ENCODE assay signal across 7 mouse cellular contexts in the genomic region with DNA sequence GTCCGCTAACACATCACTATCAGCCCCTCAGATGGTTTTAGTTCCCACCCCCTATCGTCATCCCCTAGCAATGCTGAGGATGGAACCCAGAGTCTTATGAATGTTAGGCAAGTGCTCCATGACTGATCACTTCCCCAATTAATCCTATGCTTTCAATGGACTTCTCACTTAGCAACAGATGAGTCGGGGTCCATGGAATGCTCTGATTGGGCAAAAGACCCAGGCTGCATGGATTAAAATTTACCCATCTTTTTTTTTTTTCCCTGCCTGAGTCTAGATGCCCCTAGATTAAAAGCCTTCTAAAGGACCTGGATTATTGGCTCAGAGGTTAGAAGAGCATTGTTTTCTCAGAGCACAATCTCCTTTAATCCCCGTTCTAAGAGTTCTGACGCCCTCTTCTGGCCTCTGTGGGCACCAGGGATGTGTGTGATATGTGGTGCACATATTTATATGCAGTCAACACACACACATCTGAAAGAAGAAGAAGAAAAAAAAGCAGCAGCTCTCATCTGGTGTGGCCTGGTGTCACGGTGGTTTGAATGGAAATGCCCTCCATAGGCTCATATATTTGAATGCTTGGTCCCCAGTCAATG. TPM values are rescaled to one million over a fixed set of nuclear protein-coding genes. Genes with fewer than 3 reads are reported as not detected.
A peak's percentile ranks its signal among the peaks of the same experiment; 100 is the strongest.
DNase-seq lines count a peak whose midpoint lies in the region; ATAC-seq and TF ChIP-seq lines count a peak whose summit lies in the region.

No protein-coding gene starts in this region.

- H3K4me1 ChIP-seq in kidney, adult 2 months (ENCODE audit: control insufficient read depth, insufficient read depth, low read length): peaks cover 8% of the 10 kb centered on the region; the same call in 1 of the 2 replicates
- peaks cover 5% of the 10 kb centered on the region for H3K4me1 ChIP-seq in kidney, embryonic 16.5 days (ENCODE audit: insufficient read depth, low read length)
- no peaks in the 10 kb centered on the region for H3K4me1 ChIP-seq in lung, embryonic 16.5 days (replicated peaks; ENCODE audit: control insufficient read depth, insufficient read depth, low read length)

- no peaks in the 10 kb centered on the region for H3K27me3 ChIP-seq in kidney, adult 2 months (replicated peaks; ENCODE audit: control insufficient read depth, insufficient read depth, low read length)
- no peaks in the 10 kb centered on the region for H3K27me3 ChIP-seq in kidney, embryonic 16.5 days (ENCODE audit: insufficient read depth, low read length)
- H3K27me3 ChIP-seq in lung, embryonic 16.5 days (ENCODE audit: control insufficient read depth, insufficient read depth, low read depth, low read length): no peaks in the 10 kb centered on the region

- H3K36me3 ChIP-seq in kidney, adult 2 months (ENCODE audit: control insufficient read depth, insufficient read depth, low read length): no peaks in the 10 kb centered on the region
- no peaks in the 10 kb centered on the region for H3K36me3 ChIP-seq in kidney, embryonic 16.5 days (ENCODE audit: insufficient read depth, low read length)
- H3K36me3 ChIP-seq in lung, embryonic 16.5 days (ENCODE audit: control insufficient read depth, insufficient read depth, low read length): peaks cover 4% of the 10 kb centered on the region

- no peak for TF ChIP-seq POLR2A in kidney, adult 2 months (IDR thresholded peaks at IDR 0.05; ENCODE audit: low read depth, low read length)

- no peak overlapping the region for H3K4me2 ChIP-seq in kidney, embryonic 16.5 days (replicated peaks; ENCODE audit: low read depth, low read length)
- no peak overlapping the region for H3K4me2 ChIP-seq in lung, embryonic 16.5 days (ENCODE audit: low read depth, low read length)

- WGBS in kidney, adult 2 months: 63% methylated on average over 6 of the region's 6 CpGs
- 63% methylated on average over 6 of the region's 6 CpGs for WGBS in kidney, embryonic 16.5 days
- 48% methylated on average over 6 of the region's 6 CpGs for WGBS in lung, embryonic 16.5 days

- H3K4me3 ChIP-seq in kidney, adult 2 months (ENCODE audit: insufficient read depth, low read depth, low read length): no peak overlapping the region
- no peak overlapping the region for H3K4me3 ChIP-seq in kidney, embryonic 16.5 days (ENCODE audit: low read length)
- no peak overlapping the region for H3K4me3 ChIP-seq in lung, embryonic 16.5 days (ENCODE audit: low read length)

- no peaks in the 10 kb centered on the region for H3K9me3 ChIP-seq in kidney, embryonic 16.5 days (ENCODE audit: low read length)
- 0 out of 2 replicates have a peak, but pooled peaks cover 4% of the 10 kb centered on the region for H3K9me3 ChIP-seq in lung, embryonic 16.5 days (ENCODE audit: control insufficient read depth, low read length)

- peak; percentile 60 for DNase-seq in kidney, adult 2 months
- DNase-seq in MN1 (ENCODE audit: low spot score): peak; percentile 77
- no peak for DNase-seq in gastrocnemius, postnatal 36 days
- no peak for DNase-seq in yolk sac, embryonic 10.5 days (ENCODE audit: low spot score)

- intact Hi-C loops in gastrocnemius, postnatal 36 days (cut with DNase I): loop anchor here (10.0 kb wide), 1 partner anchor 535 kb away; no protein-coding TSS in a partner anchor

- H3K27ac ChIP-seq in kidney, adult 2 months (ENCODE audit: insufficient read depth, low read depth, low read length): no peak overlapping the region
- no peak overlapping the region for H3K27ac ChIP-seq in kidney, embryonic 16.5 days (ENCODE audit: low read length)
- H3K27ac ChIP-seq in lung, embryonic 16.5 days (ENCODE audit: low read length): no peak overlapping the region

- H3K9ac ChIP-seq in kidney, embryonic 16.5 days (replicated peaks; ENCODE audit: low read length): no peak overlapping the region
- H3K9ac ChIP-seq in lung, embryonic 16.5 days (ENCODE audit: low read length): no peak overlapping the region

- ATAC-seq in kidney, embryonic 16.5 days (ENCODE audit: low FRiP score, low TSS enrichment): no peak
- peak; percentile 24 for ATAC-seq in CD4-positive, CD25-positive, alpha-beta regulatory T cell, adult 4 months
- peak; percentile 27; the same call in 1 of the 2 replicates for ATAC-seq in lung, embryonic 16.5 days (ENCODE audit: low read depth)

- peak; percentile 37; the same call in 1 of the 2 replicates for TF ChIP-seq CTCF in kidney, adult 2 months (conservative IDR thresholded peaks at IDR 0.05; ENCODE audit: insufficient read depth, insufficient read length, low read depth, low read length)

RNA-seq across cellular contexts. Expression of gene Sar1b, which starts 46.2 kb away (rescaled TPM):
- 47.1 and 62.2 TPM in 2 replicates for polyA plus RNA-seq in kidney, adult 2 months (2012; rRNA removed)
- 109 and 113 TPM in 2 replicates for polyA plus RNA-seq in kidney, embryonic 16.5 days (2015; fragmentation: Nextera tagmentation; extraction: Ambion mirVana)
- polyA plus RNA-seq in CD4-positive, CD25-positive, alpha-beta regulatory T cell, adult 4 months (2017; shearing (Covaris generic)): 100 to 1,000 TPM; 128 to 129 TPM
- polyA plus RNA-seq in lung, embryonic 16.5 days (2015; fragmentation: Nextera tagmentation; extraction: Ambion mirVana): 110 TPM in 2 replicates
- total RNA-seq in gastrocnemius, postnatal 36 days (2021): 100 to 1,000 TPM; 428 to 446 TPM

RNA-seq across cellular contexts. Expression of gene Sec24a, which starts 46.3 kb away (rescaled TPM):
- polyA plus RNA-seq in kidney, adult 2 months (2012; rRNA removed): 14.7 and 14.8 TPM in 2 replicates
- 11.7 and 15.7 TPM in 2 replicates for polyA plus RNA-seq in kidney, embryonic 16.5 days (2015; fragmentation: Nextera tagmentation; extraction: Ambion mirVana)
- 10 to 100 TPM; 18.2 to 27.0 TPM for polyA plus RNA-seq in CD4-positive, CD25-positive, alpha-beta regulatory T cell, adult 4 months (2017; shearing (Covaris generic))
- 12.4 and 13.1 TPM in 2 replicates for polyA plus RNA-seq in lung, embryonic 16.5 days (2015; fragmentation: Nextera tagmentation; extraction: Ambion mirVana)
- 10 to 100 TPM; 38.8 to 42.3 TPM for total RNA-seq in gastrocnemius, postnatal 36 days (2021)

RNA-seq across cellular contexts. Expression of gene Jade2, which starts 47.7 kb away (rescaled TPM):
- polyA plus RNA-seq in kidney, adult 2 months (2012; rRNA removed): 13.4 and 13.8 TPM in 2 replicates
- polyA plus RNA-seq in kidney, embryonic 16.5 days (2015; fragmentation: Nextera tagmentation; extraction: Ambion mirVana): 0.87 and 1.1 TPM in 2 replicates
- 10 to 100 TPM; 19.9 to 27.8 TPM for polyA plus RNA-seq in CD4-positive, CD25-positive, alpha-beta regulatory T cell, adult 4 months (2017; shearing (Covaris generic))
- 2.8 and 2.9 TPM in 2 replicates for polyA plus RNA-seq in lung, embryonic 16.5 days (2015; fragmentation: Nextera tagmentation; extraction: Ambion mirVana)
- 1 to 10 TPM; 3.6 to 4.4 TPM for total RNA-seq in gastrocnemius, postnatal 36 days (2021)

Comparison
In these comparisons a context has a peak if more than half of its experiments do, and no peak if none do; other contexts are left out.
1. DNase-seq: peak in kidney, adult 2 months (single experiment) and MN1 (single experiment); none in gastrocnemius, postnatal 36 days (0 of 2) and yolk sac, embryonic 10.5 days (single experiment).